Mouse (Mus musculus): ENCODE data around the gene Mustn1. TPM values are rescaled to one million over a fixed set of nuclear protein-coding genes. Genes with fewer than 3 reads are reported as not detected.

Gene Mustn1
- polyA plus RNA-seq, 1 experiment from 2014 or later: 0.56 TPM

DNA sequence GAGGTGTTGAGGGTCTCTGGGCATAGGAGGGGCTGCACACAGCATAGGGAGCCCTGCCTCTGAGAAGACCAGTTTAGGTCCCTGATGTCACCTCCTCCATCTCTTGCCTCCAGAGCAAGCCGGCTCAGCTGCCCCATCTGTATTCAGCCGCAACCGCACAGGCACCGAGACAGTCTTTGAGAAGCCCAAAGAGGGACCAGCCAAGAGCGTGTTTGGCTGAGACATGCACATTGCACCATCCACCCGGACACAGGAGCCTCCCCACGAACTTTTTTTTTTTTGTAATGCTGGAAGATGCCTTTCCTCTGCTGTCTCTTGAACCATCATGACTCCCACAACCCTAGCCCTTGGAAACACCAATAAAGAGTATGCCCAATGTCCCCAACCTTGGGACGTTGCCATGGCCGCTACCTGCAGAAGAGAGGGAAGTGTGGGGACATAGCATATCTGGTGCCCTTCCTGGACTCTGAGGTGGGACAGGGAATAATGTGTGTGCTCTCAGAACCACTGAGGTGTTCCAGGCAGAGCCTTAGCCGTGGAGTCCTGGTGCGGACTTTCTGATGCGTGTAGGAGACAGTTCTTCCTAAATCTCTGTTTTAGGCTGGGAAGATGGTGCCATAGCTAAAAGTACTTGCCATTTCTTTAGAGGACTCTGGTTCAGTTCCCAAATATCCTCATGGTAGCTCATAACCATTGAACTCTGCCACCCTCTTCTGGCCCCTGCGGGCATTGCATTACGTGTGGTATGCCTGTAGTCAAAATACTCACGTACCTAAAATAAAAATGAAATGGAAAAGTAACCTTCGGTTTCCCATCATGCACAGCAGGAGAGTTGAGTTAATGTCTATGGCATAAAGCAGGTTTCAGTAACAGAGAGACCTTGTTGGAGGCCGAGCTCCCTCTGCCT lies 2.1 kb downstream of the Mustn1 start:
- H3K36me3 ChIP-seq: 0 out of 2 replicates have a peak, but pooled peaks cover 1% of the 10 kb centered on the region
- H3K9ac ChIP-seq: no peak overlapping the region
- H3K4me3 ChIP-seq (replicated peaks): no peak overlapping the region
- WGBS (ENCODE audit: insufficient replicate concordance): 68% methylated on average over 17 of the region's 17 CpGs
- no peaks in the 10 kb centered on the region for H3K27me3 ChIP-seq
- H3K27ac ChIP-seq: no peak overlapping the region
- H3K4me1 ChIP-seq (replicated peaks): peaks cover 31% of the 10 kb centered on the region
- ATAC-seq (ENCODE audit: low read depth) (no peak), DNase-seq (peak; percentile 17)
- H3K9me3 ChIP-seq (replicated peaks): no peaks in the 10 kb centered on the region
- no peak overlapping the region for H3K4me2 ChIP-seq

- H3K9ac ChIP-seq: no peak overlapping the region
- ATAC-seq (ENCODE audit: low read depth) (no peak; the same call in 1 of the 2 replicates), DNase-seq (no peak)
- no peaks in the 10 kb centered on the region for H3K9me3 ChIP-seq (replicated peaks)
- no peak overlapping the region for H3K4me3 ChIP-seq (replicated peaks)
- H3K4me1 ChIP-seq (replicated peaks): peaks cover 26% of the 10 kb centered on the region
- H3K4me2 ChIP-seq: no peak overlapping the region
- H3K27me3 ChIP-seq: no peaks in the 10 kb centered on the region
- no peak overlapping the region for H3K27ac ChIP-seq
- no peaks in the 10 kb centered on the region for H3K36me3 ChIP-seq
- 76% methylated on average over 3 of the region's 3 CpGs for WGBS (ENCODE audit: insufficient replicate concordance)
These were observed 2.7 kb downstream of the Mustn1 start for GRCm38 (mm10) chr14:30881718-30882108.

GRCm38 (mm10) chr14:30885298-30885697 lies 6.3 kb downstream of the Mustn1 start:
- Histone ChIP-seq H3K4me1 (replicated peaks) (peaks cover 21% of the 10 kb centered on the region), H3K4me3 (replicated peaks) (no peak overlapping the region), H3K27me3 (no peaks in the 10 kb centered on the region), H3K9ac (no peak overlapping the region), H3K9me3 (replicated peaks) (no peaks in the 10 kb centered on the region), H3K27ac (no peak overlapping the region), H3K36me3 (no peaks in the 10 kb centered on the region), H3K4me2 (no peak overlapping the region)
- no peak for ATAC-seq (ENCODE audit: low read depth)
- no peak for DNase-seq
- 11% methylated on average over 3 of the region's 3 CpGs for WGBS (ENCODE audit: insufficient replicate concordance)

GRCm38 (mm10) chr14:30886204-30886603 lies 7.2 kb downstream of the Mustn1 start, which contains the start of gene Itih4:
Gene Itih4 (plus strand): TSS chr14:30886476.
- H3K4me3 ChIP-seq (replicated peaks): no peak within 1 kb of the TSS
- no peak for DNase-seq
- peak within 1 kb of the TSS; percentile 25 for H3K4me2 ChIP-seq
- peak within 1 kb of the TSS; percentile 47 for H3K27ac ChIP-seq
- 61% methylated on average over 3 of the region's 3 CpGs for WGBS (ENCODE audit: insufficient replicate concordance)
- no peaks in the 10 kb centered on the region for H3K9me3 ChIP-seq (replicated peaks)
- no peak within 1 kb of the TSS for H3K9ac ChIP-seq
- peaks cover 19% of the 10 kb centered on the region for H3K4me1 ChIP-seq (replicated peaks)
- no peak for ATAC-seq (ENCODE audit: low read depth)
- H3K27me3 ChIP-seq: no peaks in the 10 kb centered on the region
- H3K36me3 ChIP-seq: no peaks in the 10 kb centered on the region

- peak; percentile 60 for ATAC-seq (ENCODE audit: low read depth)
- Histone ChIP-seq H3K4me3 (replicated peaks) (no peak overlapping the region), H3K27ac (no peak overlapping the region)
These were observed 9.3 kb downstream of the Mustn1 start for GRCm38 (mm10) chr14:30888271-30888732.

GRCm38 (mm10) chr14:30899972-30900371 lies 21.0 kb downstream of the Mustn1 start:
- Histone ChIP-seq H3K36me3 (no peaks in the 10 kb centered on the region), H3K9ac (no peak overlapping the region), H3K27me3 (no peaks in the 10 kb centered on the region), H3K27ac (no peak overlapping the region), H3K4me3 (replicated peaks) (no peak overlapping the region), H3K4me2 (no peak overlapping the region), H3K4me1 (replicated peaks) (peaks cover 10% of the 10 kb centered on the region; the same call in 1 of the 2 replicates), H3K9me3 (replicated peaks) (no peaks in the 10 kb centered on the region)
- DNase-seq (no peak), ATAC-seq (ENCODE audit: low read depth) (no peak)
- WGBS (ENCODE audit: insufficient replicate concordance): 43% methylated on average over 3 of the region's 3 CpGs

More at GRCm38 (mm10) chr14:30888271-30888732, 9.3 kb downstream of the Mustn1 start:
- Histone ChIP-seq H3K36me3 (no peaks in the 10 kb centered on the region), H3K4me2 (peak overlapping the region; percentile 38), H3K27me3 (no peaks in the 10 kb centered on the region), H3K4me1 (replicated peaks) (peaks cover 16% of the 10 kb centered on the region), H3K9me3 (replicated peaks) (no peaks in the 10 kb centered on the region), H3K9ac (no peak overlapping the region)
- WGBS (ENCODE audit: insufficient replicate concordance): 15% methylated on average over 9 of the region's 9 CpGs
- DNase-seq: no peak

- Histone ChIP-seq H3K9me3 (replicated peaks) (no peaks in the 10 kb centered on the region), H3K4me2 (no peak overlapping the region), H3K9ac (no peak overlapping the region), H3K36me3 (no peaks in the 10 kb centered on the region), H3K4me3 (replicated peaks) (no peak overlapping the region), H3K4me1 (replicated peaks) (peaks cover 3% of the 10 kb centered on the region; the same call in 1 of the 2 replicates), H3K27ac (no peak overlapping the region), H3K27me3 (no peaks in the 10 kb centered on the region)
- DNase-seq: no peak
- no peak for ATAC-seq (ENCODE audit: low read depth)
- WGBS (ENCODE audit: insufficient replicate concordance): 69% methylated on average over 5 of the region's 5 CpGs
These were observed 23.6 kb downstream of the Mustn1 start for GRCm38 (mm10) chr14:30902628-30903027.

GRCm38 (mm10) chr14:30903036-30903435 lies 24.0 kb downstream of the Mustn1 start:
- DNase-seq (no peak), ATAC-seq (ENCODE audit: low read depth) (no peak)
- H3K4me3 ChIP-seq (replicated peaks): no peak overlapping the region
- no peaks in the 10 kb centered on the region for H3K27me3 ChIP-seq
- H3K36me3 ChIP-seq: no peaks in the 10 kb centered on the region
- no peak overlapping the region for H3K27ac ChIP-seq
- peaks cover 7% of the 10 kb centered on the region; the same call in 1 of the 2 replicates for H3K4me1 ChIP-seq (replicated peaks)
- H3K9ac ChIP-seq: no peak overlapping the region
- no peak overlapping the region for H3K4me2 ChIP-seq
- 45% methylated on average over 3 of the region's 3 CpGs for WGBS (ENCODE audit: insufficient replicate concordance)
- H3K9me3 ChIP-seq (replicated peaks): no peaks in the 10 kb centered on the region

- 63% methylated on average over 8 of the region's 8 CpGs for WGBS (ENCODE audit: insufficient replicate concordance)
- ATAC-seq (ENCODE audit: low read depth): no peak
- no peak for DNase-seq
These were observed 25.3 kb downstream of the Mustn1 start for GRCm38 (mm10) chr14:30904307-30904706.

DNA sequence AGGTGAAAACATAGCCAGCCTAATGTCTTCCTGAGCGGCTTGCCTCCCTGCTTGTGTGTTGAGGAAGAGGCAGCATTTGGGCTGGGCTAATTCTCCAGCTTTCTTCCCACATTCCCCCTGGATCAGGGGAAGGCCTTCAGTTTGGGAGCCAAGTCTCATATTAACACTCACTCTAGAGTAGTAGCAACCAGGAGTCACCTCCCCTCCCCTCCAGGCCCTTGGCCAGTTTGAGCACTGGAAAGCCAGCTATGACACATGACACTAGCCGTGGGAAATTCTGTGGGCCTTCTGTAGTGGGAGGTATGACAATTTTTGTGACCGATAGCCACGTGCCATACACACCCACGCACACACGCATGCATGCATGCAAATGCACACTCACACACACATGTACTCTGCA lies 27.0 kb downstream of the Mustn1 start:
- no peak for ATAC-seq (ENCODE audit: low read depth)

More at GRCm38 (mm10) chr14:30904307-30904706, 25.3 kb downstream of the Mustn1 start:
- Histone ChIP-seq H3K9ac (no peak overlapping the region), H3K27ac (no peak overlapping the region), H3K4me1 (replicated peaks) (peaks cover 13% of the 10 kb centered on the region), H3K4me3 (replicated peaks) (no peak overlapping the region), H3K27me3 (no peaks in the 10 kb centered on the region), H3K36me3 (no peaks in the 10 kb centered on the region), H3K4me2 (no peak overlapping the region), H3K9me3 (replicated peaks) (no peaks in the 10 kb centered on the region)

GRCm38 (mm10) chr14:30907814-30908265 lies 28.8 kb downstream of the Mustn1 start:
- Histone ChIP-seq H3K9ac (no peak overlapping the region), H3K9me3 (replicated peaks) (no peaks in the 10 kb centered on the region), H3K4me1 (replicated peaks) (peaks cover 13% of the 10 kb centered on the region), H3K4me3 (replicated peaks) (no peak overlapping the region), H3K36me3 (no peaks in the 10 kb centered on the region), H3K27ac (peak overlapping the region; percentile 3; the same call in 1 of the 2 replicates), H3K27me3 (no peaks in the 10 kb centered on the region), H3K4me2 (no peak overlapping the region)
- DNase-seq (no peak), ATAC-seq (ENCODE audit: low read depth) (peak; percentile 63)
- 44% methylated on average over 3 of the region's 3 CpGs for WGBS (ENCODE audit: insufficient replicate concordance)

More for the DNA sequence above, 27.0 kb downstream of the Mustn1 start:
- H3K9me3 ChIP-seq (replicated peaks): no peaks in the 10 kb centered on the region
- 62% methylated on average over 6 of the region's 6 CpGs for WGBS (ENCODE audit: insufficient replicate concordance)
- no peak overlapping the region for H3K27ac ChIP-seq
- no peaks in the 10 kb centered on the region for H3K27me3 ChIP-seq
- H3K9ac ChIP-seq: no peak overlapping the region
- no peak overlapping the region for H3K4me3 ChIP-seq (replicated peaks)
- no peak for DNase-seq
- H3K4me1 ChIP-seq (replicated peaks): peaks cover 13% of the 10 kb centered on the region
- H3K36me3 ChIP-seq: no peaks in the 10 kb centered on the region
- H3K4me2 ChIP-seq: no peak overlapping the region
